Mouse (Mus musculus) bone marrow, adult 2 months (tissue): ENCODE results near the gene Rhoa. TPM values are rescaled to one million over a fixed set of nuclear protein-coding genes. Genes with fewer than 3 reads are reported as not detected.
A peak's percentile ranks its signal among the peaks of the same experiment; 100 is the strongest.

ENCODE experiments used
- H3K27ac ChIP-seq: fragments of 200-500 bp; 2 replicates; pipeline ENCODE4 v1.5.1; 2012; ENCODE audit warnings: low read depth, mild to moderate bottlenecking, control low read depth, inconsistent platforms, low read length; ENCODE audit not compliant: control insufficient read depth, poor library complexity, insufficient read depth
- H3K4me1 ChIP-seq: fragments of 200-500 bp; 2 replicates; pipeline ENCODE4 v1.6.1; 2011; ENCODE audit warnings: low read length; ENCODE audit not compliant: control insufficient read depth, insufficient read depth
- H3K4me3 ChIP-seq: fragments of 200-500 bp; replicated peaks from 2 replicates; pipeline ENCODE3; 2011; ENCODE audit warnings: mild to moderate bottlenecking, low read depth, low read length, control low read depth; ENCODE audit not compliant: control insufficient read depth
- CTCF ChIP-seq: fragments of 200-500 bp; IDR thresholded peaks from 2 replicates; pipeline ENCODE4 v1.5.1; 2011; ENCODE audit warnings: low read length, control low read depth; ENCODE audit not compliant: control insufficient read depth, insufficient read depth
- POLR2A ChIP-seq: fragments of 200-500 bp; IDR thresholded peaks from 2 replicates; pipeline ENCODE4 v1.6.1; 2011; ENCODE audit warnings: low read depth, mild to moderate bottlenecking, control low read depth, low read length, borderline replicate concordance; ENCODE audit not compliant: control insufficient read depth
- WGBS: fragments of 180-500 bp; shearing (Covaris S2); methylation state at CpG from one replicate; pipeline ENCODE4 v1.1.7; 2018; 5-methylcytosine and 5-hydroxymethylcytosine counted together
- polyA plus RNA-seq: library from polyadenylated mRNA; stranded (reverse); fragments of >200 nt; gene quantifications from 2 replicates; pipeline ENCODE4 v1.2.4, GENCODE M21; 2011; ENCODE audit warnings: low replicate concordance; ENCODE audit not compliant: missing spikeins, insufficient read depth, insufficient read length

The Rhoa gene
- polyA plus RNA-seq, 1 experiment, result 223 TPM

DNA sequence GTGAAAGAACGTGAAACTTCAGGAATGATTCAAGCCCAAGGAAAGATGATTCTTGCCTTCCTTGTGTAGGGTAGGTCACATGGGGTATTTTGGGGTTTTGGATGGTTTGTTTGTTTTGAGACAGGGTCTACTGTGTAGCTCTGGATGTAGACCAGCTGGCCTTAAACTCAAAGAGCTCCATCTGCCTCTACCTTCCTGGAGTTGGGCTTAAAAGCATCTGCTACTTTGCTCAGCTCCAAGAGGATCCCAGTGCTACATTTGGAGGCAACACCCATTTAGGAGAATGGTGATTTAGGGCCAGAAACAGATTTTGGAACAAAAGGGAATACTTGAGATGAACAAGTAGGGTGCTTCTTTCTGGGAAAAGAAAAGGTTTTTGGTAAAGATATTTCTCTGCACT lies 18.9 kb downstream of the Rhoa start:
- no peak overlapping the region for H3K27ac ChIP-seq

GRCm38 (mm10) chr9:108325811-108326210 lies 19.9 kb downstream of the Rhoa start:
- Histone ChIP-seq H3K4me1 (no peaks in the 10 kb centered on the region; the same call in 1 of the 2 replicates), H3K4me3 (no peak overlapping the region), H3K27ac (no peak overlapping the region)
- TF ChIP-seq CTCF (no peak), POLR2A (no peak)
- 83% methylated on average over 2 of the region's 2 CpGs for WGBS

More for the DNA sequence above, 18.9 kb downstream of the Rhoa start:
- H3K4me3 ChIP-seq, result no peak overlapping the region
- H3K4me1 ChIP-seq, result no peaks in the 10 kb centered on the region; the same call in 1 of the 2 replicates
- TF ChIP-seq CTCF (no peak), POLR2A (no peak)
- WGBS, result 80% methylated on average over 1 of the region's 1 CpGs

GRCm38 (mm10) chr9:108337848-108338550 lies 32.1 kb downstream of the Rhoa start:
- Histone ChIP-seq H3K27ac (peak overlapping the region; percentile 96), H3K4me3 (no peak overlapping the region), H3K4me1 (peaks cover 3% of the 10 kb centered on the region; the same call in 1 of the 2 replicates)
- WGBS, result 51% methylated on average over 10 of the region's 10 CpGs
- TF ChIP-seq POLR2A, result no peak
- TF ChIP-seq CTCF, result no peak

GRCm38 (mm10) chr9:108338551-108338885 lies 32.6 kb downstream of the Rhoa start:
- TF ChIP-seq POLR2A, result no peak
- TF ChIP-seq CTCF, result no peak
- H3K4me1 ChIP-seq, result peaks cover 5% of the 10 kb centered on the region
- peak overlapping the region; percentile 96 for H3K27ac ChIP-seq
- 19% methylated on average over 6 of the region's 6 CpGs for WGBS
- peak overlapping the region; percentile 40 for H3K4me3 ChIP-seq

DNA sequence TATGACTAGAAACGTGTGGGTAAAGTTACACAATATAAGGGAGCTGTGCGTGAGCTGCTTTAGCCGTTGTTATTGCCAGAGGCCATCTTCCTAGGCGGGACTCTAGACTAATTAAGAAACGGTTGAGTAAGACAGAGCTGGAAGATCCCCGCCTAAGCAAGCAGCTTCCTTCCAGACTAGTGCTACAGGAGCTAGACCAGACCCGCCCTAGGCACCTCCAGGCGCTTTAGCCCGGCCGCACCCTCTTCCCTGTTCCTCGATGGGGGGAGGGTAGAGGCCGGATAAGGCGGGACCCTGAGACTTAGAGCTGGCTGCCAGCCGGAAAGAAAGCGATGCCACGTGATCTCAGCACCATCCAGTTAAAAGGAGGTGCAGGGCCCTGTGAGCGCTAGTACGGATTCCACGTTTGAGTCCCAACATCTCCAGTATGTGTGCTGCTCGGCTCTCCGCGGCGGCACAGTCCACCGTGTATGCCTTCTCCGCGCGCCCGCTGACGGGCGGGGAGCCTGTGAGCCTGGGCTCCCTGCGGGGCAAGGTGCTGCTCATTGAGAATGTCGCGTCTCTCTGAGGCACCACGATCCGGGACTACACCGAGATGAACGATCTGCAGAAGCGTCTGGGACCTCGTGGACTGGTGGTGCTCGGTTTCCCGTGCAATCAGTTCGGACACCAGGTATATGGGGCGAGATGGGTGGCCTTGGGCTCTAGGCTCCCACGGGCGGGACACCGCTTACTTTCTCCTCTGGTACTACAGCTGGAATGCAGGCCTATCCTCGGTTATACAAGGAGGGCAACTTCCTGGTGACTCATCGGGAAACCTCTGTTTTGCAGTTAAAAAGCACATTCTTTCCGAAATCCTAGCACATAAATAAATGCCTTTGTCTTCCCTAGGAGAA lies 33.2 kb downstream of the Rhoa start, which contains the start of gene Gpx1:
TSS of gene Gpx1 (plus strand) at position 18 of the 896 bp plus-strand sequence.
- under 1% methylated on average over 49 of the region's 49 CpGs for WGBS
- Histone ChIP-seq H3K4me3 (peak within 1 kb of the TSS; percentile 76), H3K4me1 (peaks cover 5% of the 10 kb centered on the region), H3K27ac (peak within 1 kb of the TSS; percentile 96)
- TF ChIP-seq POLR2A (peak; percentile 100), CTCF (no peak)

GRCm38 (mm10) chr9:108339886-108340257 lies 33.9 kb downstream of the Rhoa start:
- peak overlapping the region; percentile 76 for H3K4me3 ChIP-seq
- H3K27ac ChIP-seq, result peak overlapping the region; percentile 96
- H3K4me1 ChIP-seq, result peaks cover 5% of the 10 kb centered on the region
- TF ChIP-seq CTCF (no peak), POLR2A (peak; percentile 23; the same call in 1 of the 2 replicates)
- WGBS, result under 1% methylated on average over 20 of the region's 20 CpGs

GRCm38 (mm10) chr9:108340258-108341138 lies 34.6 kb downstream of the Rhoa start:
- peak overlapping the region; percentile 76 for H3K4me3 ChIP-seq
- TF ChIP-seq CTCF, result no peak
- TF ChIP-seq POLR2A, result peak; percentile 43; the same call in 1 of the 2 replicates
- WGBS, result 1% methylated on average over 10 of the region's 10 CpGs
- peak overlapping the region; percentile 96 for H3K27ac ChIP-seq
- peaks cover 7% of the 10 kb centered on the region for H3K4me1 ChIP-seq
